ENCODE assay signal across 8 mouse cellular contexts in genomic region chr16:56716557-56717179, GRCm38 (mm10). TPM values are rescaled to one million over a fixed set of nuclear protein-coding genes. Genes with fewer than 3 reads are reported as not detected.
DNase-seq lines count a peak whose midpoint lies in the region; ATAC-seq lines count a peak whose summit lies in the region.

No protein-coding gene starts in this region.

- peak; percentile 12 for ATAC-seq in megakaryocyte progenitor cell, adult 5-6 weeks (replicated peaks; ENCODE audit: poor library complexity)

- DNase-seq in gastrocnemius, adult 18-20 months (ENCODE audit: low spot score): peak; percentile 16
- no peak for DNase-seq in gastrocnemius, postnatal 10 days
- peak; percentile 21 to 36 for DNase-seq in B cell, adult 2 months
- DNase-seq in c-Kit-positive CD71-positive TER-119-positive erythroid progenitor cells, embryonic 14.5 days (ENCODE audit: low spot score): peak; percentile 57
- DNase-seq in forelimb bud, embryonic 11.5 days (ENCODE audit: low read depth, low spot score): peak; percentile 17
- peak; percentile 8 to 26 for DNase-seq in layer of hippocampus, postnatal 14 days (ENCODE audit: low spot score in 2 of 2)
- DNase-seq in testis, postnatal 10 days (ENCODE audit: low spot score): peak; percentile 79

RNA-seq across cellular contexts. Expression of gene Tfg, which starts 0.6 kb away (rescaled TPM):
- total RNA-seq in gastrocnemius, adult 18-20 months (2021): 10 to 100 TPM; 41.1 to 41.5 TPM
- 10 to 100 TPM; 50.4 to 57.6 TPM for total RNA-seq in gastrocnemius, postnatal 10 days (2021)
- 10 to 100 TPM; 68.8 to 71.6 TPM for total RNA-seq in layer of hippocampus, postnatal 14 days (2021)
- total RNA-seq in megakaryocyte progenitor cell, adult 5-6 weeks (2015): 137 and 174 TPM in 2 replicates
- total RNA-seq in megakaryocyte progenitor cell, adult 5-6 weeks (2017): 42.9 and 45.7 TPM in 2 replicates
